1 mouse cellular context compared by ENCODE assay signal in genomic region chr7:44748101-44749044, GRCm38 (mm10).
TF ChIP-seq lines count a peak whose summit lies in the region.

Gene Vrk3 (plus strand): TSS chr7:44748413.

TF ChIP-seq in CH12.LX, 34 proteins besides CTCF, POLR2A, EP300 and RAD21 (continued from another document):
- TF ChIP-seq USF2 (conservative IDR thresholded peaks at IDR 0.05; ENCODE audit: low read depth, low read length) (no peak), IRF4 (IDR thresholded peaks at IDR 0.05; ENCODE audit: low read depth, low read length) (no peak; the same call in 1 of the 2 replicates), BHLHE40 (IDR thresholded peaks at IDR 0.05; ENCODE audit: low read depth, low read length) (no peak), ETS1 (conservative IDR thresholded peaks at IDR 0.05; ENCODE audit: low read depth, low read length) (0 out of 2 replicates have a peak, but pooled peaks have one; percentile 12), MAFK (IDR thresholded peaks at IDR 0.05; ENCODE audit: insufficient replicate concordance, low read length) (no peak), MXI1 (IDR thresholded peaks at IDR 0.05; ENCODE audit: low read depth, low read length) (peak; percentile 92), CHD2 (IDR thresholded peaks at IDR 0.05; ENCODE audit: low read length) (peak; percentile 70; the same call in 1 of the 2 replicates), JUN (IDR thresholded peaks at IDR 0.05; ENCODE audit: insufficient read depth, low read depth, low read length) (peak; percentile 51), ZKSCAN1 (IDR thresholded peaks at IDR 0.05; ENCODE audit: borderline replicate concordance, low read depth, low read length) (no peak), NRF1 (IDR thresholded peaks at IDR 0.05; ENCODE audit: low read depth, low read length) (peak; percentile 87), MYC (IDR thresholded peaks at IDR 0.05; ENCODE audit: low read depth, low read length) (0 out of 2 replicates have a peak, but pooled peaks have one; percentile 25), KAT2A (IDR thresholded peaks at IDR 0.05; ENCODE audit: insufficient replicate concordance, low read length) (peak; percentile 87; the same call in 1 of the 2 replicates)
TF ChIP-seq in CH12.LX: peak in this region for 19.
